Mouse (Mus musculus): Measurements from ENCODE around the gene Mlh1. TPM values are rescaled to one million over a fixed set of nuclear protein-coding genes. Genes with fewer than 3 reads are reported as not detected.

Mlh1 gene
- polyA plus RNA-seq, 2 experiments from 2014 or later, result 11.7 to 12.6 TPM

GRCm38 (mm10) chr9:111211122-111212041 is 60.2 kb downstream of the Mlh1 start:
- ATAC-seq, result no peak

- ATAC-seq, result no peak
Measured at GRCm38 (mm10) chr9:111210412-111210811, 61.2 kb downstream of the Mlh1 start.

GRCm38 (mm10) chr9:111209158-111209699 is 62.4 kb downstream of the Mlh1 start:
- no peak for ATAC-seq

- no peak for ATAC-seq
Measured at GRCm38 (mm10) chr9:111208185-111208584, 63.4 kb downstream of the Mlh1 start.

GRCm38 (mm10) chr9:111207683-111208082 is 63.9 kb downstream of the Mlh1 start:
- ATAC-seq, result no peak

GRCm38 (mm10) chr9:111204601-111205375 is 66.8 kb downstream of the Mlh1 start:
- ATAC-seq, result no peak

GRCm38 (mm10) chr9:111200208-111200607 is 71.4 kb downstream of the Mlh1 start:
- no peak for ATAC-seq

- ATAC-seq, result no peak
Measured at GRCm38 (mm10) chr9:111198332-111198731, 73.3 kb downstream of the Mlh1 start.

GRCm38 (mm10) chr9:111197712-111198111 is 73.9 kb downstream of the Mlh1 start:
- ATAC-seq, result no peak

- no peak for ATAC-seq
Measured at GRCm38 (mm10) chr9:111197116-111197515, 74.5 kb downstream of the Mlh1 start.

GRCm38 (mm10) chr9:111193211-111193610 is 78.4 kb downstream of the Mlh1 start:
- no peak for ATAC-seq

GRCm38 (mm10) chr9:111188731-111189130 is 82.9 kb downstream of the Mlh1 start:
- ATAC-seq, result no peak

GRCm38 (mm10) chr9:111186861-111187260 is 84.7 kb downstream of the Mlh1 start:
- ATAC-seq, result no peak

GRCm38 (mm10) chr9:111184929-111185328 is 86.7 kb downstream of the Mlh1 start:
- no peak for ATAC-seq

- no peak for ATAC-seq
Measured at GRCm38 (mm10) chr9:111182176-111182575, 89.4 kb downstream of the Mlh1 start.

GRCm38 (mm10) chr9:111178971-111179370 is 92.6 kb downstream of the Mlh1 start:
- ATAC-seq, result no peak

Other genes starting within 250 kb of the Mlh1 start
- 10 to 100 TPM; 17.6 to 21.9 TPM for gene Ccrl2, start 214.3 kb downstream of the Mlh1 start, polyA plus RNA-seq (2017; shearing (Covaris generic))
- 10 to 100 TPM in 1 of 2 experiments, 1 to 10 TPM in 1; 8.3 to 12.2 TPM for gene Lrrfip2, start 154.2 kb downstream of the Mlh1 start, polyA plus RNA-seq (2017; shearing (Covaris generic))
- 1 to 10 TPM; 6.6 to 9.3 TPM for gene Epm2aip1, start 138 bp upstream of the Mlh1 start, polyA plus RNA-seq (2017; shearing (Covaris generic))
- gene Trank1, start 39.9 kb upstream of the Mlh1 start, polyA plus RNA-seq (2017; shearing (Covaris generic)), result under 1 TPM in 1 of 2 experiments, not detected in 1; 0.45 TPM
- gene Dclk3, start 167.3 kb upstream of the Mlh1 start, polyA plus RNA-seq (2017; shearing (Covaris generic)), result not detected